Mouse (Mus musculus) brain, embryonic 14.5 days (tissue): ENCODE measurements around the gene Psmd5.

Experiments
- CTCF ChIP-seq: fragments of 200-500 bp; IDR thresholded peaks from 2 replicates; pipeline ENCODE4 v1.5.1; 2012; ENCODE audit warnings: inconsistent platforms, mild to moderate bottlenecking, moderate library complexity, borderline replicate concordance; ENCODE audit not compliant: insufficient read depth, insufficient read length; ENCODE audit errors: extremely low read depth
- POLR2A ChIP-seq: fragments of 200-500 bp; IDR thresholded peaks from 2 replicates; pipeline ENCODE4 v1.6.1; 2012; ENCODE audit warnings: mild to moderate bottlenecking, inconsistent platforms, borderline replicate concordance; ENCODE audit not compliant: poor library complexity, insufficient read depth, insufficient read length, severe bottlenecking; ENCODE audit errors: extremely low read depth

- TF ChIP-seq CTCF: no peak
- TF ChIP-seq POLR2A: no peak
Measured at GRCm38 (mm10) chr2:34835669-34836068, 39.1 kb downstream of the Psmd5 start.
